Mouse (Mus musculus): ENCODE data around the gene Hpca.

DNA sequence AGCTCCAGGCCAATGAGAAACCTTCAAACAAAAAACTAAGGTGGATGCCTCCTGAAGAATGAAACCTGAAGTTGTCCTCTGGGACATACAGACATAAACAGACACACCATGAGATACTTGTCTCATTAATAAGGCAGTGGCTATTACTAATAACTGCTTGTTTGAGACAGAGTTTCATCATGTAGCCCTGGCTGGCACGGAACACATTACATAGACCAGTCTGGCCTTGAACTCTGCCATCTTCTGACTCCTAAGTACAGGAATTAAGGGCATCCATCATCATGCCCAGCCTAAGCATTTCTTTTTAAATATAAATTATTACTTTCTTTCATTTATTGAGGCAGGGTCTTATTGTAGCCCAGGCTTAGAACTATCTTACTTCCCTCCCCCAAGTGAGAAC lies 39.2 kb upstream of the Hpca start:
- no peak for TF ChIP-seq CTCF (IDR thresholded peaks at IDR 0.05)
- no peak for TF ChIP-seq EP300 (IDR thresholded peaks at IDR 0.05)
